Mouse (Mus musculus): Measurements from ENCODE around the gene Uqcrc1. TPM values are rescaled to one million over a fixed set of nuclear protein-coding genes. Genes with fewer than 3 reads are reported as not detected.

Gene Uqcrc1
- total RNA-seq, 2 experiments from 2014 or later: 899 to 1,084 TPM

GRCm38 (mm10) chr9:108977966-108978365 is 41.5 kb downstream of the Uqcrc1 start:
- intact Hi-C loops (cut with DNase I; ENCODE audit: low total_unique reads): no loop called here

GRCm38 (mm10) chr9:108982498-108982897 is 46.1 kb downstream of the Uqcrc1 start:
- no peak for DNase-seq
- intact Hi-C loops (cut with DNase I; ENCODE audit: low total_unique reads): no loop called here

More at GRCm38 (mm10) chr9:108977966-108978365, 41.5 kb downstream of the Uqcrc1 start:
- no peak for DNase-seq

GRCm38 (mm10) chr9:108983209-108983608 is 46.8 kb downstream of the Uqcrc1 start:
- DNase-seq: no peak
- intact Hi-C loops (cut with DNase I; ENCODE audit: low total_unique reads): no loop called here

- intact Hi-C loops (cut with DNase I; ENCODE audit: low total_unique reads): no loop called here
- DNase-seq: no peak
Observed at GRCm38 (mm10) chr9:108985710-108986109, 49.3 kb downstream of the Uqcrc1 start, which contains the start of gene Ucn2. Gene Ucn2, plus strand, starts transcription at chr9:108986010.

- DNase-seq: peak; percentile 86
- intact Hi-C loops (cut with DNase I; ENCODE audit: low total_unique reads): no loop called here
Observed at GRCm38 (mm10) chr9:108987704-108988350, 51.4 kb downstream of the Uqcrc1 start.

- DNase-seq: no peak
- intact Hi-C loops (cut with DNase I; ENCODE audit: low total_unique reads): no loop called here
Observed at GRCm38 (mm10) chr9:108989802-108990461, 53.5 kb downstream of the Uqcrc1 start.

GRCm38 (mm10) chr9:108990462-108990820 is 54.0 kb downstream of the Uqcrc1 start:
- peak; percentile 26 for DNase-seq
- intact Hi-C loops (cut with DNase I; ENCODE audit: low total_unique reads): no loop called here

- intact Hi-C loops (cut with DNase I; ENCODE audit: low total_unique reads): no loop called here
Observed at GRCm38 (mm10) chr9:108991428-108992084, 55.1 kb downstream of the Uqcrc1 start, which contains the start of gene Pfkfb4. Gene Pfkfb4, plus strand, starts transcription at chr9:108991778.

GRCm38 (mm10) chr9:108992085-108992469 is 55.6 kb downstream of the Uqcrc1 start:
- no peak for DNase-seq
- intact Hi-C loops (cut with DNase I; ENCODE audit: low total_unique reads): no loop called here

More at GRCm38 (mm10) chr9:108991428-108992084, 55.1 kb downstream of the Uqcrc1 start, which contains the start of gene Pfkfb4:
- DNase-seq: peak; percentile 94

- intact Hi-C loops (cut with DNase I; ENCODE audit: low total_unique reads): no loop called here
Observed at GRCm38 (mm10) chr9:108992620-108993361, 56.4 kb downstream of the Uqcrc1 start.

GRCm38 (mm10) chr9:108996411-108996810 is 60.0 kb downstream of the Uqcrc1 start:
- intact Hi-C loops (cut with DNase I; ENCODE audit: low total_unique reads): no loop called here
- DNase-seq: no peak

More at GRCm38 (mm10) chr9:108992620-108993361, 56.4 kb downstream of the Uqcrc1 start:
- DNase-seq: no peak

- intact Hi-C loops (cut with DNase I; ENCODE audit: low total_unique reads): no loop called here
- DNase-seq: no peak
Observed at GRCm38 (mm10) chr9:108998287-108999166, 62.1 kb downstream of the Uqcrc1 start.

GRCm38 (mm10) chr9:108999167-108999526 is 62.7 kb downstream of the Uqcrc1 start:
- intact Hi-C loops (cut with DNase I; ENCODE audit: low total_unique reads): no loop called here
- no peak for DNase-seq

Small RNA genes lying within 50 kb of the gene (microRNA-seq; reads per million reads assigned to microRNA genes)
- 0 reads per million in 2 experiments for gene Mir711

Other genes starting within 250 kb of the Uqcrc1 start
- 100 to 1,000 TPM in 1 of 2 experiments, 10 to 100 TPM in 1; 92.4 to 112 TPM for gene Prkar2a, start 247.3 kb upstream of the Uqcrc1 start, total RNA-seq (2021)
- gene Ip6k2, start 152.8 kb upstream of the Uqcrc1 start, total RNA-seq (2021): 10 to 100 TPM; 24.3 to 24.4 TPM
- gene Nckipsd, start 128.3 kb upstream of the Uqcrc1 start, total RNA-seq (2021): 1 to 10 TPM; 3.5 to 4.5 TPM
- under 1 TPM; 0.18 to 0.24 TPM for gene Celsr3, start 110.3 kb upstream of the Uqcrc1 start, total RNA-seq (2021)
- gene Slc26a6, start 83.3 kb upstream of the Uqcrc1 start, total RNA-seq (2021): 10 to 100 TPM; 13.0 to 13.8 TPM
- gene Tmem89, start 22.0 kb upstream of the Uqcrc1 start, total RNA-seq (2021): not detected
- gene Col7a1, start 17.0 kb downstream of the Uqcrc1 start, total RNA-seq (2021): 1 to 10 TPM; 2.7 to 3.7 TPM
- under 1 TPM; 0.40 to 0.53 TPM for gene Ucn2, start 49.4 kb downstream of the Uqcrc1 start, total RNA-seq (2021)
- 10 to 100 TPM; 31.0 to 31.6 TPM for gene Pfkfb4, start 55.1 kb downstream of the Uqcrc1 start, total RNA-seq (2021)
- gene Shisa5, start 101.9 kb downstream of the Uqcrc1 start, total RNA-seq (2021): 10 to 100 TPM; 24.4 to 26.3 TPM
- 10 to 100 TPM; 10.7 to 11.4 TPM for gene Trex1, start 123.1 kb downstream of the Uqcrc1 start, total RNA-seq (2021)
- gene Atrip, start 137.5 kb downstream of the Uqcrc1 start, total RNA-seq (2021): 1 to 10 TPM; 7.4 to 7.5 TPM
- gene Ccdc51, start 145.9 kb downstream of the Uqcrc1 start, total RNA-seq (2021): 1 to 10 TPM; 7.3 to 7.8 TPM
- gene Tma7, start 146.0 kb downstream of the Uqcrc1 start, total RNA-seq (2021): 100 to 1,000 TPM; 184 to 190 TPM
- gene Plxnb1, start 158.8 kb downstream of the Uqcrc1 start, total RNA-seq (2021): 1 to 10 TPM; 2.1 to 3.8 TPM
- gene Fbxw21, start 225.4 kb downstream of the Uqcrc1 start, total RNA-seq (2021): not detected